Mouse (Mus musculus) forebrain, embryonic 10.5 days (tissue): ENCODE results near the gene Zbed6. TPM values are rescaled to one million over a fixed set of nuclear protein-coding genes. Genes with fewer than 3 reads are reported as not detected.
"Not testable (repeated sequence)": the region's sequence is repeated elsewhere in the genome, so short reads cannot be mapped to it uniquely, and the experiment has no call there.

Experiments
- DNase-seq: peaks from one replicate; pipeline ENCODE4 v3.0.0-alpha.2; 2017; ENCODE audit warnings: low spot score; ENCODE audit errors: extremely low spot score
- H3K27ac ChIP-seq: fragments of 300-500 bp; sonication (generic); 2 replicates; pipeline ENCODE4 v1.5.1; 2016; ENCODE audit warnings: mild to moderate bottlenecking
- H3K27me3 ChIP-seq: fragments of 300-500 bp; sonication (generic); 2 replicates; pipeline ENCODE4 v1.6.1; 2016; ENCODE audit warnings: mild to moderate bottlenecking; ENCODE audit not compliant: poor library complexity, severe bottlenecking
- H3K36me3 ChIP-seq: fragments of 300-500 bp; sonication (generic); replicated peaks from 2 replicates; pipeline ENCODE4 v1.6.1; 2016; ENCODE audit warnings: mild to moderate bottlenecking, moderate library complexity
- H3K4me1 ChIP-seq: fragments of 300-500 bp; sonication (generic); 2 replicates; pipeline ENCODE4 v1.6.1; 2016
- H3K4me3 ChIP-seq: fragments of 300-500 bp; sonication (generic); 2 replicates; pipeline ENCODE4 v1.5.1; 2016; ENCODE audit warnings: mild to moderate bottlenecking, moderate library complexity
- H3K9me3 ChIP-seq: fragments of 300-500 bp; sonication (generic); 2 replicates; pipeline ENCODE4 v1.6.1; 2016; ENCODE audit warnings: mild to moderate bottlenecking, moderate library complexity
- WGBS: fragments of 180-500 bp; shearing (Covaris S2); methylation state at CpG from one replicate; pipeline ENCODE4 v1.1.7; 2016; 5-methylcytosine and 5-hydroxymethylcytosine counted together
- polyA plus RNA-seq: library from polyadenylated mRNA; unstranded; fragments of >200 nt; fragmentation: Nextera tagmentation; extraction: Ambion mirVana; gene quantifications from 2 replicates; pipeline ENCODE4 v1.2.1, GENCODE M21; 2016

Zbed6 gene
- polyA plus RNA-seq, 1 experiment from 2014 or later: not detected

DNA sequence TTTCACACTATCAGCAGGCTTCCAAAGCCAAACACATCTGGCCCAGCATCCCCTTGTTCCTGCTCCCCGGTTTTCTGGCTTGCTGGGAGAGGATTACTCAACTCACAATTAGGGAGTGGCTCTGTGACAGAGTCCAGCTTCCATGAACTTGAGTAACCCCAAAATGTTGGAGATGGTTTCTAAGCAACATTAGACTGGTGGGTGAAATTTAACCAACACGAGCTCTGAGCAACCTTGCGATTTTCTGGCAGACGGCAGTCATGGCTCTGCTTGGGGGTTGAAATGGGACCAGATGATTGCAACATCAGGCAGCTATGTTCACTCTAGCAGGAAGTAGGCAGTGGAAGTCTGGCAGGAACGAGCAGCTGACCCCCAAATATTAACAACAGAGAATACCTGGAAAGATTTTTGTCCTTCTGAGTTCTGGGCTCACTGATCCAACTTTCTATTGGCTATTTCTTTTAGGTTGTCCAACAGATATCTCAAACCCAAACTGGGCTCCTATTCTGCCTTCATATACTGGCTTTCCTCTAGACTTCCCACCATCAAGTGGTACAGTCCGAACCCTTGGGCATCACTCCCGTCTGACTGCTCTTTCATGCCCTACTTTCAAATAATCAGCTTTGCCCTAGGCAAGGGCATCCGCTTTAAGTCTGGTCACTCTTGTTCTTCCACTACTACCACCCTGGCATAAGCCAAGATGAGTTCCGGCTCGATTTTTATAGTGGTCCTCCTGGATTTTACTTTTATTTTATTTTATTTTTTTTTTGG lies 25.2 kb upstream of the Zbed6 start:
- DNase-seq: no peak
- Histone ChIP-seq H3K4me3 (no peak overlapping the region), H3K36me3 (no peaks in the 10 kb centered on the region), H3K27me3 (no peaks in the 10 kb centered on the region), H3K4me1 (peaks cover 10% of the 10 kb centered on the region; the same call in 1 of the 2 replicates), H3K27ac (no peak overlapping the region), H3K9me3 (no peaks in the 10 kb centered on the region)
- 86% methylated on average over 10 of the region's 10 CpGs for WGBS

DNA sequence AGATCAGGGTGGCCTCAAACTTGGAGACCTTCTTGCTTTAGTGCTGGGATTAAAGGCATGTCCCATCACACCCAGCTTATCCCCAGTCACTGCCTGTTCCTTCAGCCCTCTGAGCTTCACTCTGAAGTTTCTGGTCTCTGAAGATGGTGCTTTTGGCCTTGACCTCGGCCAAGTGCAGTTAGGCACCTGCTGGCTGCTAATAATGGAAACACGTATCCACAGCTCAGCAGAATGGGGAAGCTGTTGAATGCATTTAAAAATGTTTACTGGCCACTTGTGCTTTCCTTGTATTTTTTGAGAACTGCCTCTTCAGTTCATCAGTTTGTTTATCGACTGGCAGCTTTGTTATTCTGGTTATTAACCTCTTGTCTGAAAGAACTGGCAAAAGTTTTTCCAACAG lies 11.1 kb upstream of the Zbed6 start:
- no peak for DNase-seq
- Histone ChIP-seq H3K4me1 (0 out of 2 replicates have a peak, but pooled peaks cover 3% of the 10 kb centered on the region), H3K36me3 (no peaks in the 10 kb centered on the region), H3K9me3 (no peaks in the 10 kb centered on the region), H3K27ac (no peak overlapping the region), H3K27me3 (no peaks in the 10 kb centered on the region), H3K4me3 (no peak overlapping the region)
- 81% methylated on average over 3 of the region's 3 CpGs for WGBS

DNA sequence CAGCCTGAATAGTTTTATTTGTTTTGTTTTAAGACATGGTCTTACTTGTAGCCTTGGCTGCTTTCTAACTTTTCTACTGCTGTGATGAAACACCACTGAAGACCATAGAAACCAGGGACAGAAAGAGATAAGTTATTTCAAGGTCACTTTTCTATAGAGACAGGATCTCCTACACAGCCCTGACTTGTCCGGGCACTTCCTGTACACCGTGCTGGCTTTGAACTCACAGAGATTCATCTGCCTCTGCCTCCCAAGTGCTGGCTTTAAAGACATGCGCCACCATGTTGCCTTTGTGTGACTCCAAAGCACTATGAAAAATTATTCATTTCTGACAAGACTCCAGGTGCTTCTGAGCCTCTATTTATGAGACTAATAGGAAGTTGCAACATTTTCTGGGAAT lies 10.6 kb upstream of the Zbed6 start:
- DNase-seq: no peak
- Histone ChIP-seq H3K27me3 (no peaks in the 10 kb centered on the region), H3K4me3 (no peak overlapping the region), H3K9me3 (no peaks in the 10 kb centered on the region), H3K4me1 (0 out of 2 replicates have a peak, but pooled peaks cover 3% of the 10 kb centered on the region), H3K36me3 (no peaks in the 10 kb centered on the region), H3K27ac (no peak overlapping the region)
- WGBS: 91% methylated on average over 3 of the region's 3 CpGs

DNA sequence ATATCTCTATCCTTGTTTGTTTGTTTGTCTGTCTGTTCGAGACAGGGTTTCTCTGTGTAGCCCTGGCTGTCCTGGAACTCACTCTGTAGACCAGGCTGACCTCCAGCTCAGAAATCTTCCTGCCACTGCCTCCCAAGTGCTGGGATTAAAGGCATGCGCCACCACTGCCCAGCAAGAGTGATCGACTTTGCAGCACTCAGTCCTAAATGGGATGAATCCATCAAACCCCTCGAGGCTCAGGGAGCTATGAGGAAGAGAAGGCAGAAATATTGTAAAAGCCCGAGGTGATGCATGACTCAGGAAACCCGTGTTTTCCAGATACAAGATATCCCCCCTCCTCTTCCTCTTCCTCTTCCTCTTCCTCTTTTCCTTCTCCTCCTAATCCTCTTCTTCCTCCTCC lies 10.1 kb upstream of the Zbed6 start:
- H3K4me3 ChIP-seq: no peak overlapping the region
- no peak overlapping the region for H3K27ac ChIP-seq
- WGBS: 88% methylated on average over 6 of the region's 6 CpGs
- no peak for DNase-seq
- no peaks in the 10 kb centered on the region for H3K27me3 ChIP-seq
- H3K36me3 ChIP-seq: no peaks in the 10 kb centered on the region
- H3K9me3 ChIP-seq: no peaks in the 10 kb centered on the region
- H3K4me1 ChIP-seq: 0 out of 2 replicates have a peak, but pooled peaks cover 3% of the 10 kb centered on the region

DNA sequence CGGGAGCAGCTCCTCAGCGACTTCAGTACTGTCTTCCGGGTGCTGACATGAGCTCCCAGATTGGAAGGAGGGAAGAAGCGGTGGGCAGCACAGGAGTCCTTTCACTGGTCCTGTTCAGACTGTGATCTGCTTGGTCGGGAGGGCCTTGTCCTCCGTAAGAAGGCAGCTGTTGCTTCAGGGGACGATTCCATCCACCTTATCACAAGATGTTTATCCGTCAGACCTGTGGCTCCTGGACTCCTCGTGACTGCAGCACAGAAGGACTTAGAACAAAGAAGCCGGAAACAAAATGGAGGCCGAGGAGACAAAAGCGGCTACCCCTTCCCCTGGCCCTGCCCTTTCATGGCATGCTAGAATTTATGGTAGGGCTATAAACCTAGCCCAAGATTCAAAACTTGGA lies 9.5 kb upstream of the Zbed6 start:
- H3K4me1 ChIP-seq: 0 out of 2 replicates have a peak, but pooled peaks cover 3% of the 10 kb centered on the region
- H3K36me3 ChIP-seq: no peaks in the 10 kb centered on the region
- H3K27me3 ChIP-seq: no peaks in the 10 kb centered on the region
- H3K27ac ChIP-seq: no peak overlapping the region
- no peak overlapping the region for H3K4me3 ChIP-seq
- no peak for DNase-seq
- WGBS: 89% methylated on average over 12 of the region's 12 CpGs
- no peaks in the 10 kb centered on the region for H3K9me3 ChIP-seq

DNA sequence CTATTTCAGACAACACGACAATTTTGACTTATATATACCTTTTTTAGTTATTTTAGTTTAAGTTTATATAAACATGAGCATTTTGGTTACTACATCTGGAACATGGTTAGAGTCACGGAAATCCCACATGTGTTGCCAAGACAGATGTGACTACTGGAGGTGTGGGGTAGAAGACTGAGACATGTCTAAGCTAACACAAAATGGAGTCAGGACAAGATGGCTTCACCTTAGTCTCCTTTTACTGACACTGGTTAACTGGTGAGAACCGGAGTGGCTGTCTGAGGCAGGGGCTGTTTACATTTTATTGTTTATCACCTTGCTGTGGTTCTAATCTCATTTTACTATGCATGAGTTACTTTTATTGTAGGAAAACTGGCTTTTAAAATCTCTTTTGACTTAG lies 7.9 kb upstream of the Zbed6 start:
- no peak for DNase-seq
- no peak overlapping the region for H3K27ac ChIP-seq
- WGBS: 88% methylated on average over 3 of the region's 3 CpGs
- H3K9me3 ChIP-seq: no peaks in the 10 kb centered on the region
- 0 out of 2 replicates have a peak, but pooled peaks cover 3% of the 10 kb centered on the region for H3K4me1 ChIP-seq
- no peaks in the 10 kb centered on the region for H3K27me3 ChIP-seq
- no peak overlapping the region for H3K4me3 ChIP-seq
- H3K36me3 ChIP-seq: no peaks in the 10 kb centered on the region

DNA sequence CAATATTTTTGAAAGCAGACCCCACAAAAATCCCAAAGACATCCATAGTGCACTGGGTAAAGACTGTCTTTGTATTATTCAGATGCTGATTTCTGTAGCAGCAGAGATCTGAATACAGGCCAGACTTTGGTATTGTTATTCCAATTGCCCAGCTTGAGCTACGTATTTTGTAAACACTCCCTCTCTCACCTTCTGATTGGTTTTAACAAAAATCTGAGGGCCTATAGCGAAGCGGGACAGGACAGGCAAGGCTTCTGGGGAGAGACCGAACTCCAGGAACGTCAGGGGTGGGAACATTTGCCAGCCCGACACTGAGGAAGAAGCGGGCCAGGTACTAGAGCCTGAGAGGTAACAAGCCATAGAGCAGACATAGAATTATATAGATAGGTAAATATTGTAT lies 7.0 kb upstream of the Zbed6 start:
- 26% methylated on average over 7 of the region's 7 CpGs for WGBS
- Histone ChIP-seq H3K4me1 (0 out of 2 replicates have a peak, but pooled peaks cover 3% of the 10 kb centered on the region), H3K9me3 (no peaks in the 10 kb centered on the region), H3K36me3 (no peaks in the 10 kb centered on the region), H3K27me3 (no peaks in the 10 kb centered on the region), H3K4me3 (no peak overlapping the region), H3K27ac (no peak overlapping the region)
- no peak for DNase-seq

DNA sequence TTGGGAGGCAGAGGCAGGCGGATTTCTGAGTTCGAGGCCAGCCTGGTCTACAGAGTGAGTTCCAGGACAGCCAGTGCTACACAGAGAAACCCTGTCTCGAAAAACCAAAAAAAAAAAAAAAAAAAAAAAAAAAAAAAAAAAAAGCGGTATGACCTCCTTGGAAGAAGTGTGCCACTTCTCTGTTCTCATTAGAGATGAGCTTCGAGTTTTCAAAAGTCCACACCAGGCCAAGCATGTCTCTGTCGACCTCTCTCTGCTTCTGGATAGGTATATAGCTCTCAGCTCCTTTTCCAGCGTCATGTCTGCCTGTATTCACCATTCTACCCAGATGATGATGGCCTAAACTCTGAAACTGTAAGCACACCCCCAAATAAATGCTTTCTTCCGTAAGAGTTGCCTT lies 5.0 kb upstream of the Zbed6 start:
- not testable (repeated sequence) for H3K27me3 ChIP-seq, H3K9me3 ChIP-seq, H3K27ac ChIP-seq, H3K4me1 ChIP-seq, H3K4me3 ChIP-seq, DNase-seq, H3K36me3 ChIP-seq
- WGBS: 86% methylated on average over 8 of the region's 8 CpGs

DNA sequence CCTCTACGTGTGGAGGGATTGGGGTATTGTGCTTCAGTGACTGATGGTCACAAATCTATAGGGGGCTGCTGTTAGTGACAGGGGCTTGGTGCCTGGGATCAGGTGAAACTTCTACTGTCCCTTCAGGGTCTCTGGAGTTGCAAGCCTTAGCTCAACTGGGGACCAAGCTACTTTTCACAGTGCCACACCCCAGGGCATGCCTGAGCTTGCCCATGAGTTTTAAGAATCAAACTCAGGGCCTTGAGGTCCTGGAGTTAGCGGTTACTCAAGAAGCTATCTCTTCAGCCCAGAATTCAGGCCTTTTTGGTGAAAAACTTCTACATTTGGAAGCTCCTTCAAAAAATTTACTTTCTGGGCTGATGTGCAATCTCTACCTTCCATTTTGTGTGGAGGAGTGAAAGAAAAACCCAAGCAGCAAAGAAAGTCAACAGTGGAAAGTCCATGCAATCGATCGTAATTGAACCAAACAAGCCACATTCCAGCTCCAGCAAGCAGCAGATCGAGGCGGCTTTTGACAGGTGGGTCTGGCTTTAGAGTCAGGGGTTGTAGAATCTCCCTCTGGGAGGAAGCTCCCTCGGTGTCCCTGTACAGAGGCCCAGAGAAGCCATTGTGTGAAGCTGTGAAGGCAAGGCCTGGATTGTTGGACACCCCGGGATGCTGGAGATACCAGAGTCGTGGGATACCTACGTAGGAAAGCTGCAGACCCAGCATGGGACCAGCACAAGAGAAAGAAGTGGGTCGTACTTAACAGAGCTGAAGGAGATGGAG lies 3.7 kb upstream of the Zbed6 start:
- Histone ChIP-seq H3K27me3 (no peaks in the 10 kb centered on the region), H3K9me3 (no peaks in the 10 kb centered on the region), H3K27ac (no peak overlapping the region), H3K36me3 (peaks cover 4% of the 10 kb centered on the region), H3K4me1 (peaks cover 14% of the 10 kb centered on the region), H3K4me3 (no peak overlapping the region)
- no peak for DNase-seq
- WGBS: 64% methylated on average over 11 of the region's 11 CpGs

DNA sequence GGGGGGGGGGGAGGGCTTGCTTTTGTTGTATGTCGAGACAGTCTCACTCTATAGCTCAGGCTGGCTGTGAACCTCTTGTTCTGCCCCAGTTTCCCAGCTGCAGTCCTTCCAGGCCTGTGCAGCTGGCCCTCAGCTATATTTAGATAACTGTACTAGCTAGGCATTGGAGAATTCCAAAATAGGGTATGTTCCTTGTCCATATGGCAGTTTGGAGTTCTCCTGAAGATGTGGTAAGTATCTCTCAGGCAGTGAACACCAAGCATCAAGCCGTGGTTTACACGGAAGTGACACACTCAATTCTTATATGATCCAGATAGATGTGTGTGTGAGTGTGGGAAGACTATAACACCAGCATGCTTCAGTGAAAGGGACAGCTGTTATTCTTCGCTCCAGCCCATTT lies 2.7 kb upstream of the Zbed6 start:
- no peak overlapping the region for H3K4me3 ChIP-seq
- H3K36me3 ChIP-seq: peaks cover 14% of the 10 kb centered on the region
- no peaks in the 10 kb centered on the region for H3K27me3 ChIP-seq
- H3K4me1 ChIP-seq: peaks cover 22% of the 10 kb centered on the region
- DNase-seq: no peak
- 91% methylated on average over 4 of the region's 4 CpGs for WGBS
- H3K27ac ChIP-seq: no peak overlapping the region
- H3K9me3 ChIP-seq: no peaks in the 10 kb centered on the region

DNA sequence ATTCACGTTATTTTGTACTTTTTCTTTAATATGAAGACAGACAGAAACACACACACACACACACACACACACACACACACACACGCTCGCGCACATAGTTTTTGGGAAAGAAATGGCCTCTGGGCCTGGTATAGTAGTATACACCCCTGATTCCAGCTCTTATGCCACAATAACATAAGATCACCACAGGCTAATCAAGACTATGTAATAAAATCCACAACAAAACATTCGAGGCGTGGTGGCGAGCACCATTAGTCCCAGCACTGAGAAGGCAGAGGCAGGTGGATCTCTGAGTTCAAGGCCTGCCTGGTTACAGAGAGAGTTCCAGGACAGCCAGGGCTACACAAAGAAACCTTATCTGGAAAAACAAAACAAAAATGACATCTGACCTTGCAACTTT lies 2.3 kb upstream of the Zbed6 start:
- 98% methylated on average over 7 of the region's 7 CpGs for WGBS

DNA sequence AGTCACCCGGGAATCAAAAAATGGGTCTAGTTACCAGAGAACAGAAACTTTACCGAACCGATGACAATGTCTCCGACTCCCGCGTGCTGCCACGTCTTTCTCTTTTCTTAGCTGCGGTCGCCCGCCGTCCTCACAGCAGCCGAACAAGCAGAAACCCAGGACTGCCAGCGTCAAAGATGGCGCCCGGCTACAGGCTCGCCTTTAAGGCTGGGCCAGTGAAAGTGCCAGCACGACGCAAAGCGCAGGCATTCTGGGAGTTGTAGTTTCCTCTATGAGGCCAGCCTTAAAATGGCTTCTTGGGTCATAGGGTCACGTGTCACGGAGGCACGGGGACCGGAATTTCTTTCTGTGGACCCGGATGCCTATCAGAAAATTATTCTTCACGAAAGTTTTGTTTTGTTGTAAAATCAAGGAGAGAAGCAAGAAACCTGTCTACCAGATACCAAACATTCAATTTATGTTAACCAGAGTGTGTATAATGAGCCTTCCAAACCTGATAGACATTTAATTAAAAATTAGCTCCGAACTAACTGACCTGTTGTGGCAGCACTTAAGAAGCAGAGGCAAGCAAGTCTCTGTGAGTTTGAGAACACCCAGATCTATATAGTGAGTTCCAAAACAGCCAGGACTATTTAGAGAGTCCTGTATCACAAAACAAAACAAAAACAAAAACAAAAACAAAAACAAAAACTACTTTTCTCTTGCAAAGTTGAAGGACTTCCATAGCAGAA lies 683 bp upstream of the Zbed6 start, which contains the start of gene Gm38394:
Gene Gm38394 (minus strand): TSS at position 116 of the 731 bp plus-strand sequence.
- H3K27me3 ChIP-seq: no peaks in the 10 kb centered on the region
- peaks cover 34% of the 10 kb centered on the region for H3K36me3 ChIP-seq
- H3K4me1 ChIP-seq: peaks cover 33% of the 10 kb centered on the region
- DNase-seq: peak; percentile 94
- WGBS: 3% methylated on average over 26 of the region's 26 CpGs
- peak within 1 kb of the TSS; percentile 96 for H3K27ac ChIP-seq
- H3K4me3 ChIP-seq: peak within 1 kb of the TSS; percentile 84
- no peaks in the 10 kb centered on the region for H3K9me3 ChIP-seq

More for the DNA sequence above, 2.3 kb upstream of the Zbed6 start:
- DNase-seq: no peak
- no peaks in the 10 kb centered on the region for H3K27me3 ChIP-seq
- H3K27ac ChIP-seq: no peak overlapping the region
- H3K4me1 ChIP-seq: peaks cover 24% of the 10 kb centered on the region
- peaks cover 18% of the 10 kb centered on the region for H3K36me3 ChIP-seq
- no peak overlapping the region for H3K4me3 ChIP-seq
- H3K9me3 ChIP-seq: no peaks in the 10 kb centered on the region
